Mouse (Mus musculus) intestine, postnatal 0 days (tissue): ENCODE measurements around the gene Bend4. TPM values are rescaled to one million over a fixed set of nuclear protein-coding genes. Genes with fewer than 3 reads are reported as not detected.

Source experiments
- ATAC-seq: fragments of 200-750 bp; cut with Nextera tagmentation; 2 replicates; pipeline ENCODE4 v1.8.0; 2017; ENCODE audit warnings: mild to moderate bottlenecking, moderate TSS enrichment, moderate library complexity
- H3K27ac ChIP-seq: fragments of 300-500 bp; sonication (generic); 2 replicates; pipeline ENCODE4 v1.5.1; 2014; ENCODE audit warnings: mild to moderate bottlenecking, low read depth, low read length, moderate library complexity
- H3K27me3 ChIP-seq: fragments of 300-500 bp; sonication (generic); replicated peaks from 2 replicates; pipeline ENCODE4 v1.6.1; 2014; ENCODE audit warnings: low read length, mixed read lengths; ENCODE audit not compliant: control insufficient read depth, insufficient read depth
- H3K36me3 ChIP-seq: fragments of 300-500 bp; sonication (generic); 2 replicates; pipeline ENCODE4 v1.6.1; 2014; ENCODE audit warnings: mild to moderate bottlenecking, moderate library complexity; ENCODE audit not compliant: control insufficient read depth, insufficient read depth
- H3K4me1 ChIP-seq: fragments of 300-500 bp; sonication (generic); replicated peaks from 2 replicates; pipeline ENCODE4 v1.6.1; 2014; ENCODE audit warnings: antibody characterized with exemption, low read length, mixed read lengths; ENCODE audit not compliant: control insufficient read depth, insufficient read depth
- H3K4me2 ChIP-seq: fragments of 300-500 bp; sonication (generic); replicated peaks from 2 replicates; pipeline ENCODE4 v1.6.1; 2014; ENCODE audit warnings: low read depth, mild to moderate bottlenecking, moderate library complexity
- H3K4me3 ChIP-seq: fragments of 300-500 bp; sonication (generic); 2 replicates; pipeline ENCODE4 v1.5.1; 2014; ENCODE audit warnings: low read depth, low read length
- H3K9ac ChIP-seq: fragments of 300-500 bp; sonication (generic); 2 replicates; pipeline ENCODE4 v1.6.1; 2014; ENCODE audit warnings: mild to moderate bottlenecking, low read depth, low read length
- H3K9me3 ChIP-seq: fragments of 300-500 bp; sonication (generic); 2 replicates; pipeline ENCODE4 v1.6.1; 2016; ENCODE audit warnings: mixed run types; ENCODE audit not compliant: control insufficient read depth
- CTCF ChIP-seq: sonication (generic); IDR thresholded peaks from 2 replicates; pipeline ENCODE4 v1.5.1; 2016; ENCODE audit warnings: low read depth, mild to moderate bottlenecking, control low read depth, antibody characterized with exemption, moderate library complexity
- WGBS: fragments of 180-500 bp; shearing (Covaris S2); extraction: QIAGEN DNeasy Blood & Tissue Kit; methylation state at CpG from one replicate; pipeline ENCODE4 v1.1.7; 2014; 5-methylcytosine and 5-hydroxymethylcytosine counted together
- polyA plus RNA-seq: library from polyadenylated mRNA; unstranded; fragments of >200 nt; fragmentation: Nextera tagmentation; extraction: Ambion mirVana; gene quantifications from 2 replicates; pipeline ENCODE4 v1.2.1, GENCODE M21; 2015

Bend4 gene
- polyA plus RNA-seq, 1 experiment from 2014 or later = 4.9 TPM

DNA sequence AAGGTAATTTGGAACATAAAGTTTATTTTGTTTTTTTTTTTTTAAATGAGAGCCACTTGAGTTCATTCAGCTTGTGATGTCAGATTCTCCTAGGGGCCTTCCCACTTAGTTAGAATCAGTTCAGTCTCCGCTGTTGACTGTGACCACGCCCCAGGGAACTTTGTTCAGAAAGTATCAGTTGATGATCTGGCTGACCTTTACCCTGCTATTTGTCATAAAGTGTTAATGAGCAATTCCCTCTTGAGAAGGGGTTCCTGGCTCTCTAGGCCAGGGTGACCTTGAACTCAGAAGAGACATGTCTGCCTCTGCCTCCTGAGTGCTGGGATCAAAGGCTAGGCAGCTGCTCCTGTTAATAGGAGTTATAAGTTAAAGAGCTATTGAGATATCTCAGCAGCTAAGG is 81.0 kb downstream of the Bend4 start:
- no peaks in the 10 kb centered on the region for H3K27me3 ChIP-seq
- H3K9me3 ChIP-seq = no peaks in the 10 kb centered on the region
- no peak overlapping the region for H3K4me3 ChIP-seq
- H3K36me3 ChIP-seq = peaks cover 69% of the 10 kb centered on the region
- no peak overlapping the region for H3K9ac ChIP-seq
- no peak overlapping the region for H3K4me2 ChIP-seq
- peak; percentile 93 for ATAC-seq
- peak overlapping the region; percentile 22; the same call in 1 of the 2 replicates for H3K27ac ChIP-seq
- TF ChIP-seq CTCF = no peak
- WGBS = 55% methylated on average over 2 of the region's 2 CpGs
- H3K4me1 ChIP-seq = no peaks in the 10 kb centered on the region

Other genes with a start within 250 kb of the Bend4 start
- gene Tmem33, start 167.7 kb downstream of the Bend4 start, polyA plus RNA-seq = 140 TPM in 2 replicates
- gene Slc30a9, start 121.4 kb downstream of the Bend4 start, polyA plus RNA-seq = 74.1 and 80.0 TPM in 2 replicates
- gene Shisa3, start 179.6 kb upstream of the Bend4 start, polyA plus RNA-seq = 6.6 and 6.9 TPM in 2 replicates